Mouse (Mus musculus) CD4-positive, CD25-positive, alpha-beta regulatory T cell (primary cell): Measurements from ENCODE around the gene Paqr5. TPM values are rescaled to one million over a fixed set of nuclear protein-coding genes. Genes with fewer than 3 reads are reported as not detected.

Experiments
- polyA plus RNA-seq: library from polyadenylated mRNA; unstranded; fragments of 100-300 nt; shearing (Covaris generic); gene quantifications from one replicate; pipeline ENCODE4 v1.2.1, GENCODE M21; 2017

Gene Paqr5
- polyA plus RNA-seq, result 0.14 TPM

GRCm38 (mm10) chr9:62026600-62026999, at the start of gene Paqr5:
Gene Paqr5 (minus strand): TSS chr9:62026856.

GRCm38 (mm10) chr9:61946623-61947401, 79.8 kb downstream of the Paqr5 start, which contains the start of gene Kif23:
Gene Kif23 (minus strand): TSS chr9:61946774.

GRCm38 (mm10) chr9:61914203-61914916, 112.3 kb downstream of the Paqr5 start, which contains the start of gene Rplp1:
Gene Rplp1 (minus strand): TSS chr9:61914542.

Other genes starting within 250 kb of the Paqr5 start
- gene Rplp1, start 112.3 kb downstream of the Paqr5 start, polyA plus RNA-seq, result 1,442 TPM
- gene Kif23, start 80.1 kb downstream of the Paqr5 start, polyA plus RNA-seq, result 9.4 TPM
- gene Glce, start 95.8 kb upstream of the Paqr5 start, polyA plus RNA-seq, result 10.7 TPM